Mouse (Mus musculus): ENCODE data around the gene Ubr7.
A peak's percentile ranks its signal among the peaks of the same experiment; 100 is the strongest.

The Ubr7 gene

GRCm38 (mm10) chr12:102757689-102758402 is at the start of gene Ubr7, which contains the start of the genes Gm28051 and Gon7:
Gene Ubr7 (plus strand): TSS chr12:102757967.
Gene Gm28051 (minus strand): TSS chr12:102757765.
Gene Gon7 (minus strand): TSS chr12:102757803.
- DNase-seq: peak; percentile 89 to 93

GRCm38 (mm10) chr12:102708220-102708619 is 49.5 kb upstream of the Ubr7 start:
- no peak for DNase-seq

GRCm38 (mm10) chr12:102709896-102710295 is 47.9 kb upstream of the Ubr7 start:
- no peak for DNase-seq

DNA sequence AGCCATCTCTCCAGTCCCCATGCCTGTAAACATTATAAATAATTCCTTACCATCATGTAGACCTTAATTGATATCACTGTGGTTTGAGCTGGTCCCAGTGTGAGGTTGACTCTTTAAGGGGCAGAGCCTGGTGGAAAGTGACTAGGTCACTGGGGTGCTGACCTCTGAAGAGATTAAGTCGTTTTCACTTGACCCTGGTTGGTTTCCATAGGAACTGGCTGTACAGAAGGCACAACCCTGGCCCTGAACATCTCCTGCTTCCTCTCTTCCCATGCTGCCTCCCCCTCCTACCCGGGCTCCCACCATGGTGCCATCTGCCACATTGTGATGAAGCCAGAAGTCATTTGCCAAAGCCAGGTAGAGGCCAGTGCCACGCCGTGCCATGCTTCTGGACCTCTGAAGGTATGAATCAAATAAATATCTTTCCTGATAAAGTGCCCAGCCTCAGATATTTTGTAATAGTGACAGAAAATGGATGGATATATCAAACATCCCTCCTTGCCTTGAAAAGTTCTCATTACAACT is 46.9 kb upstream of the Ubr7 start:
- DNase-seq: no peak

- no peak for DNase-seq
Measured at GRCm38 (mm10) chr12:102713153-102713865, 44.5 kb upstream of the Ubr7 start.

- no peak for DNase-seq
Measured at GRCm38 (mm10) chr12:102714116-102714515, 43.7 kb upstream of the Ubr7 start.

- DNase-seq: no peak
Measured at GRCm38 (mm10) chr12:102714654-102715395, 42.9 kb upstream of the Ubr7 start.

DNA sequence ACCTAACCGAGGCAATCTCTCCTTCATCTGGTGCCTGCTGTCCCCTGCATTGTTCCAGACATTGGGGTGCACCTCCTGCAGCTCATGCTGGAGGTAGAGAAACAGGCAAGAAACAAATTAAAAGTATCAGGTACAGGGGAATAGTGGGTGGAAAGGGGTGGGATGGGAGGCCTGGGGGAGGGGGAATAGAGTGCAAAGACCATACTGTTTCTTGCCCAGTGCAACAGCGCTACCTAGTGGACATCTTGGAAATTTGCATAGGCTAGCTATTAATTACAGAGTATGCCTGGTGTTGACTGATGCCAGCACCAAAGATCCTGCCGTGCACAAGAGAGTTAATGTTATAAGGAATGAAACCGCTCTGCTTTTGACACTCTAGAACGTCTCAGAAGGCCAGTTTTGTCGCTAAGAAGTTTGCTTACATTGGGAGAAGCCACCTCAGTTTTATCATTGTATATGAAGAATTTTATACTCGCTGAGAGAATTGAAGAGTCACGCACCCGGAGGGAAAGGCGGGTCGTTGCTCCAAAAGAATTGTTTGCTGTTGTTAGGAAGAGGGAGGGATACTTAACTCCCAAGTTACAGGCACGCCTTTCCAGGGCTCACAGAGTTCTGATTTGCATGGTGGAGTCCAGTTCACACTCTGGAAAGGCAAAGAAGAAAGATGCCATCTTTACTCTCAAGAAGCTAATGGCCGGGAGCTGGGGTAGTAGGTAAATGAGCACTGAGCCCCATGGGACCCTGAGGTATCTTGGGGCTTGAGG is 38.0 kb upstream of the Ubr7 start:
- DNase-seq: peak in 1 of 2 experiments; percentile 29

DNA sequence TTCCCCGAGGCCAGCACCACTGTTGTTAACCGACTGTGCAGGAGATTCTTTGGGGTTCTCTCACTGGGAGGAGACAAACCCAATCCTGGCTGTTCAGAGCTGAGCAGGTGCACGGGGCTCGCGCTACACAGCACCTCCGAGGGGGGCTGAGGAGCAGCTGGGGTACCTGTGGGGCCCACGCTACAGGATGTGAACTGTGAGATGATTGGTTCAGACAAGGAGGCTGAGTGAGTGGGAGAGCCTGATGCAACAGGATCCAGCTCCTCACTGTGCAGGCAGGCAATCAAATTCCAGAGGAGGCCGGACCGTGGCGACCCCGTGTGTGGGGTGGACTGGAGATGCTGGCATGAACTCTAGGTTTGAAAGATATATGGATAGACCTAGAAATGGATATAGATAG is 35.3 kb upstream of the Ubr7 start:
- no peak for DNase-seq

DNA sequence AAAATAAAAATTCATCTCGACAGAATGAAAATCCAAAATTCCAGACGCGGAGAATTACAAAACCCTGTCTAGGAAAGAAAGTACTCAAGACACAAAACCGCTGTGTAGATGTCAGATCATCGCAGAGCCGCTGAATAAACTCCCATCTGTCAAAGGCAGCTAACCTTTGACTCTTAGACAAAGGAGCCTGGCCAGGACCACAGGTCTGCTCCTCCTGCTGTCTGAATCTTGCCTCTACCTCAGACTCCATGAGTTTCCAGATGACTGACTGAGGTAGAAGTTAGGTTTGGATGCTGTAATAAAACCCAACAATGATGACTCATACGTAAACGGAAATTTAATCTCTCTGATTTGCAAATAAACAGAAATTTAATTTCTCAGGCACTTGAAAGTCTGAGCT is 34.8 kb upstream of the Ubr7 start:
- no peak for DNase-seq

DNA sequence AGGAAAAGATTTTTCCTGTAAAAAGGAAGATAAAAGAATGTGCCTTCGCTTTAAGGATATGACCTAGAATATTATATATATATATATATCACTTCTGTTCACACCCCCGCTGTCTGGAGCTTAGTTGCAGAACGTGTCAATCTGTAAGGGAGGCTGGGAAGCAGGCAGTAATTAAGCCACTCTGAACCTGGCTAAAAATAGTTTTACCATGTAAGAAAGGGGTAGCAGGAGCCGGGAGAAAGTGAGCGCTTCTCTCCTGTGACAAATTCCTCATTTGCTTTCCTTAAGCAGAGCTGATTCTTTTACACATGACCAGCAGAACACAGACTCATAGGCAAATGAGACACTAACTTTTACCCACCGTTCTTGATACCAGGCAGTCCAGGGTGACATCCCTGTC is 33.9 kb upstream of the Ubr7 start:
- no peak for DNase-seq

DNA sequence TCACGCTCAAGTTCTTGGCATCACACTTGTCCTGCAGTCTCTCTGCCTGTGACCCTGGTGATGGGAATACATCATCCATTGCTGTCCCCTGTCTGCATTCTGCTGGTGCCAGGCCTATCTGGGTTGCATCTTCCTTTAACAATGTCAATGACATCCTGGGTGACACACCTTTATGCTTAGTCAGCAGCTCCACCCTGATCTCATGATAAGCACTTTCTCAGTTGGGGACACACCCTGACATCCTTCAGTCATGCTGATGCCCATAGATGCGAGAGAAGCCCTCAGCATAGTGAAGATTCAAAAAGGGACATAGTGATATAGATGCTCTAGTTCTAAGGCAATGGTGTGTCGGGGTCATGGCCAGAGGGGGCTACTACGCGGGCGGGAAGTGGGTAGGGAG is 32.6 kb upstream of the Ubr7 start:
- DNase-seq: no peak

DNA sequence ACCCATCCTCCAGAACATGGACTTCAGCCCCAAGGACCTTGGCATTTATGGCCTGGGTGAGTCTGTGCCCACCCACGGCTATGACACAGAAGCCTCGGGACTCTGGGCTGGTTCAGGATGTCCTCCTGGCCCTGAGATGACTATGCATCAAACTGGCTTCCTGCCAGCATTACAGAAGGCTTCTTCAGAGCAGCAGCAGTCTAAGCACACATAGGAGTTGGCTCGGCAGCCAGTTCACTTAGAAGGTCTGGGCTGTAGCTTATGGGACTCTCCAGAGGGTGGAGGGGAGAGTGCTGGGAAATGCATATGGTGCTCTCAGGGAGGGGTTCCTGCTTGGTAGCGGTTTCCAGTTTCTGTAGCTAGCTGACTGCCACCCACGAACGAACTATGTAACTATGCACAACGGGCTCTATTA is 32.0 kb upstream of the Ubr7 start:
- no peak for DNase-seq

DNA sequence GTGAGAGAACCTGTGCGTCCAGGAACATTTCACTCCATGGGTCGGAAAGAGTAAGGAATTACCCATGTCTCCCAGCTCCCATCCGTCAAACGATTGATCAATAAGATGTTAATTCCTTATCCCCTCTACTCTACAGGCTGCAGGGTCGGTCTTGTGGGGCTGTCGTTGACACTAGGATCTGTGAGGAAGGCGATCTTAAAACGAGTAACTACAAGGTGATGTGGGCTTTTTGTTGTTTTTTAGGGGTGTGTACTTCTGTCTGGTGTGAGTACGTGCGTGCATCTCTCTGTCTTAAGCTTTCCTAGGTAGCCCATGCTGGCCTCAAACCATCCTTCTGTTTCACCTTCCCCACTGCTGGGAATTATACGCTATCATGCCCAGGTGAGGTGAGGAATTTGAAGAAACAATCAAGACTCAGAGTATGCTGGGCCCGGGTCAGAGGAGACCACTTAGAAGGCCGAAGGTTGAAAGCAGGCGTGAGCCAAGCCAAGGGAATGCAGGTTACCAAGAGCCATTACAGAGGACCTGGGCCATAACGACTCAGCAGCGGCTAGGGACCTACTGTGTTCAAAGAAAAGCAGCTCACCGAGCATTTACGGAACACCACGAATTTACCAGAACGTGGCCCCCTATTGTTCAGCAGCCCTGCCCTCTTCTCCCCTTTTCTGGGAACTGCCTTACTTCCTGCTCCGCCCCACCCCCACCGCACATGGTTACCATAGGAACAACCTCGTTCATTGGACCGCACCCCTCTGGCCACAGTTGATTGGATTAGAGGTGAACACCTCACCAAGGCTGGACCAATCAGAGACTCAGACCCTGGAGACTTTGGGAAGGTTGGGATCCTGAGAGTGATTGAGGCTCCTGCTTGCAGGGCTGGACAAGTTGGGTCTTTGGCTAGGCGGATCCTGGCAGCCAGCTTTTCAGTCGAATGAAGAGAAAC is 27.6 kb upstream of the Ubr7 start:
- DNase-seq: peak; percentile 27 to 32

GRCm38 (mm10) chr12:102730798-102731619 is 26.8 kb upstream of the Ubr7 start:
- DNase-seq: no peak

- DNase-seq: peak; percentile 22 to 54
Measured at GRCm38 (mm10) chr12:102733381-102733780, 24.4 kb upstream of the Ubr7 start.

DNA sequence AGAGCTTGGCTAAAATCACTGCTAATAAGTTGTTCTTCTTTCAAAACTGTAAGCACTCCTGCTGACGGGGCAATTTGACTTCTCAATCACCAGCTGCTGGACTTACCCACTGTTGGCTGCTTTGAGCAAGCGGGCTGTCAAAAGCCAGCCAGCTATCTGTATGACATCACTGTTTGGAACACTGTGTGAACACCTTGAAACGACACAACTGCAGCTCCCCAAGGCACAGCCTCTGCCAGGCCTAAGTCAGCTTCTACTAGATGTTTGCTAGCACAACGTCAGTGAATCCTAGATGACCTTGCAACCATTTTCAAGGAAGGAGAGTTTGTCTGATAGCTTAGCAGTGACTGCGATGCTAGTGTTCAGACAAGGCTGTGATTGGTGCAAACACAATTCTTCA is 18.7 kb upstream of the Ubr7 start:
- DNase-seq: no peak

GRCm38 (mm10) chr12:102740285-102740684 is 17.5 kb upstream of the Ubr7 start:
- DNase-seq: no peak

DNA sequence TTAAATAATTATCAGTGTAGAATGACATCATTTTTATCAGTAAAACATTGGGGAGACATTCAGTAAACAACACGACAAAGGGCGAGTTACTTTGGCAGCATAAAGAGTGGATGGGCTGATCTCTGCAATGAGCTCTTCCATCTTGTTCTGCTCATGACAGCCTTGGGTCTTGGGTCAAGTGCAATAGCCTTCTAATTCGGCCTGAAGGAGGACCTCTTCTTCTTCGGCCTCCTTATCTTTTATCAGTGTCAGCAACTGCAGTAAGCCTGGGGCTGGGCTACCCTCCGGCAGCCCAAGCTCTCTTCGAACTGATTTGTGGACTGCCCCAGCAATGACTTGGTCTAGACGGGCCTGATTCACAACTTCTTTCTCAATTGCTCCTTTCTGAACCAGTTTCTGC is 15.7 kb upstream of the Ubr7 start:
- no peak for DNase-seq

DNA sequence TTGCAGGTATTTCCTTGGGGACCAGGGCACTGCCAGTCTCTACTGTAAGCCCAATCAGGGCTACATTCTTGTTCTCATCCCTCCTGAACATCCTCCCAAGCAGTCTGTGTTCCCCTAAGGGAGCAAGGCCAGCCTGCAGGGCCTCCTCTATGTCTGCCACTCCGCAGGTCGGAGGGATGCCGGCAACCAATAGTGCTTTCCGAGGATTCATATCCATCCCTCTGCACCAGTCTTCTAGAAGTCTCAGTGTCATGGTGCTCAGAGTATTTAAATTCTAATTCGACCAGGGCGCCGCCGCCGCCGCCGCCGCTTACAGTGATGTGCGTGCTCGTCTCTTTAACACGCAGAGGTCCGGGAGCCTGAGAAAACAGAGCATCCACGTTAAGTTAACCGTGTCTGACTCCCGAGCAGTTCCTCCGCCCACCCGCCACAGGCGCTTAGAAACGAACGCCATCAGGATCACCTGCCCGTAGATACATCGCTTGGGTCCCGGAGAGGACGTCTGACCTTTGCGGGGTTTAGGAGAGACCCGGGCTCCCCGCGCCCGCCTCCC is 14.7 kb upstream of the Ubr7 start:
- no peak for DNase-seq
